8 mouse cellular contexts compared by ENCODE assay signal in genomic region chr14:55722438-55722945, GRCm38 (mm10). TPM values are rescaled to one million over a fixed set of nuclear protein-coding genes. Genes with fewer than 3 reads are reported as not detected.
DNase-seq lines count a peak whose midpoint lies in the region; ATAC-seq lines count a peak whose summit lies in the region.

No protein-coding gene starts in this region.

- 42% methylated on average over 8 of the region's 8 CpGs for WGBS in heart, embryonic 16.5 days
- WGBS in hindbrain, embryonic 11.5 days: 52% methylated on average over 8 of the region's 8 CpGs
- WGBS in midbrain, embryonic 11.5 days: 42% methylated on average over 8 of the region's 8 CpGs

- H3K9me3 ChIP-seq in heart, embryonic 16.5 days (replicated peaks; ENCODE audit: control insufficient read depth, low read length): no peaks in the 10 kb centered on the region
- H3K9me3 ChIP-seq in hindbrain, embryonic 11.5 days (ENCODE audit: control insufficient read depth, low read length): no peaks in the 10 kb centered on the region
- no peaks in the 10 kb centered on the region for H3K9me3 ChIP-seq in midbrain, embryonic 11.5 days (ENCODE audit: control insufficient read depth, low read length)

- DNase-seq in heart, adult 8-10 months (ENCODE audit: low spot score): no peak
- peak; percentile 28 for DNase-seq in MEL-GATA-1-ER (ENCODE audit: extremely low read depth, low read depth)
- no peak for DNase-seq in hindbrain, embryonic 11.5 days (ENCODE audit: low spot score)
- peak; percentile 93 for DNase-seq in midbrain, embryonic 11.5 days (ENCODE audit: low spot score, missing footprints)
- DNase-seq in adrenal gland, adult 2 months: no peak
- DNase-seq in retina, embryonic 14.5 days (ENCODE audit: low spot score): no peak
- DNase-seq in urinary bladder, postnatal 4 days (ENCODE audit: low spot score in 2 of 2): no peak

- no peak for ATAC-seq in heart, embryonic 16.5 days (replicated peaks; ENCODE audit: extremely low read depth, insufficient read depth, low FRiP score)
- ATAC-seq in hindbrain, embryonic 11.5 days (ENCODE audit: low FRiP score): peak; percentile 36
- ATAC-seq in midbrain, embryonic 11.5 days (ENCODE audit: low FRiP score): peak; percentile 45

- peak overlapping the region; percentile 89 for H3K4me3 ChIP-seq in heart, embryonic 16.5 days (ENCODE audit: low read length)
- no peak overlapping the region for H3K4me3 ChIP-seq in hindbrain, embryonic 11.5 days (ENCODE audit: low read depth, low read length)
- H3K4me3 ChIP-seq in midbrain, embryonic 11.5 days (ENCODE audit: low read depth, low read length): peak overlapping the region; percentile 57; the same call in 1 of the 2 replicates

- H3K9ac ChIP-seq in heart, embryonic 16.5 days (ENCODE audit: low read length): peak overlapping the region; percentile 91; the same call in 1 of the 2 replicates
- no peak overlapping the region for H3K9ac ChIP-seq in hindbrain, embryonic 11.5 days (ENCODE audit: low read depth, low read length)
- H3K9ac ChIP-seq in midbrain, embryonic 11.5 days (ENCODE audit: low read length): peak overlapping the region; percentile 66

- peaks cover 7% of the 10 kb centered on the region for H3K4me1 ChIP-seq in heart, embryonic 16.5 days (ENCODE audit: control insufficient read depth, insufficient read depth, low read length)
- no peaks in the 10 kb centered on the region for H3K4me1 ChIP-seq in hindbrain, embryonic 11.5 days (replicated peaks; ENCODE audit: control insufficient read depth, insufficient read depth, low read length)
- 0 out of 2 replicates have a peak, but pooled peaks cover 3% of the 10 kb centered on the region for H3K4me1 ChIP-seq in midbrain, embryonic 11.5 days (ENCODE audit: control insufficient read depth, insufficient read depth, low read length)

- H3K36me3 ChIP-seq in heart, embryonic 16.5 days (ENCODE audit: control insufficient read depth, insufficient read depth): no peaks in the 10 kb centered on the region
- H3K36me3 ChIP-seq in hindbrain, embryonic 11.5 days (ENCODE audit: control insufficient read depth, insufficient read depth, low read length): 0 out of 2 replicates have a peak, but pooled peaks cover 2% of the 10 kb centered on the region
- H3K36me3 ChIP-seq in midbrain, embryonic 11.5 days (ENCODE audit: control insufficient read depth, insufficient read depth, low read length): no peaks in the 10 kb centered on the region

- peak overlapping the region; percentile 78 for H3K4me2 ChIP-seq in heart, embryonic 16.5 days (ENCODE audit: low read depth, low read length)
- no peak overlapping the region for H3K4me2 ChIP-seq in hindbrain, embryonic 11.5 days (replicated peaks; ENCODE audit: low read depth, low read length)
- peak overlapping the region; percentile 52; the same call in 1 of the 2 replicates for H3K4me2 ChIP-seq in midbrain, embryonic 11.5 days

- 0 out of 2 replicates have a peak overlapping the region, but pooled peaks have one; percentile 25 for H3K27ac ChIP-seq in heart, embryonic 16.5 days (ENCODE audit: low read length)
- no peak overlapping the region for H3K27ac ChIP-seq in hindbrain, embryonic 11.5 days (ENCODE audit: low read depth, low read length)
- no peak overlapping the region; the same call in 1 of the 2 replicates for H3K27ac ChIP-seq in midbrain, embryonic 11.5 days (ENCODE audit: low read depth, low read length)

- H3K27me3 ChIP-seq in heart, embryonic 16.5 days (ENCODE audit: control insufficient read depth, insufficient read depth, low read length): no peaks in the 10 kb centered on the region
- no peaks in the 10 kb centered on the region for H3K27me3 ChIP-seq in hindbrain, embryonic 11.5 days (ENCODE audit: control insufficient read depth, insufficient read depth, low read length)
- H3K27me3 ChIP-seq in midbrain, embryonic 11.5 days (ENCODE audit: control insufficient read depth, insufficient read depth, low read length): no peaks in the 10 kb centered on the region

RNA-seq across cellular contexts. Expression of gene Rabggta, which starts 0.4 kb away (rescaled TPM):
- polyA plus RNA-seq in heart, embryonic 16.5 days (2015; fragmentation: Nextera tagmentation; extraction: Ambion mirVana): 22.0 and 25.6 TPM in 2 replicates
- 10 to 100 TPM; 13.3 to 14.6 (median 14.5) TPM for total RNA-seq in heart, adult 8-10 months (2022)
- polyA plus RNA-seq in hindbrain, embryonic 11.5 days (2014; fragmentation: Nextera tagmentation; extraction: Ambion mirVana): 25.3 and 27.4 TPM in 2 replicates
- 22.0 TPM in 2 replicates for polyA plus RNA-seq in midbrain, embryonic 11.5 days (2014; fragmentation: Nextera tagmentation; extraction: Ambion mirVana)
- 10 to 100 TPM; 20.2 to 20.4 TPM for total RNA-seq in adrenal gland, adult 2 months (2021)
- polyA plus RNA-seq in adrenal gland, adult 2 months (2012; rRNA removed): 39.5 and 44.7 TPM in 2 replicates

RNA-seq across cellular contexts. Expression of gene Tgm1, which starts 8.8 kb away (rescaled TPM):
- polyA plus RNA-seq in heart, embryonic 16.5 days (2015; fragmentation: Nextera tagmentation; extraction: Ambion mirVana): 0.45 and 0.57 TPM in 2 replicates
- under 1 TPM; 0.16 to 0.43 (median 0.27) TPM for total RNA-seq in heart, adult 8-10 months (2022)
- polyA plus RNA-seq in hindbrain, embryonic 11.5 days (2014; fragmentation: Nextera tagmentation; extraction: Ambion mirVana): 0.36 and 0.49 TPM in 2 replicates
- 0.27 and 0.59 TPM in 2 replicates for polyA plus RNA-seq in midbrain, embryonic 11.5 days (2014; fragmentation: Nextera tagmentation; extraction: Ambion mirVana)
- under 1 TPM; 0.23 to 0.45 TPM for total RNA-seq in adrenal gland, adult 2 months (2021)
- 0.27 and 0.28 TPM in 2 replicates for polyA plus RNA-seq in adrenal gland, adult 2 months (2012; rRNA removed)

RNA-seq across cellular contexts. Expression of gene Dhrs1, which starts 23.0 kb away (rescaled TPM):
- 71.1 and 76.3 TPM in 2 replicates for polyA plus RNA-seq in heart, embryonic 16.5 days (2015; fragmentation: Nextera tagmentation; extraction: Ambion mirVana)
- 10 to 100 TPM; 38.3 to 46.8 (median 43.2) TPM for total RNA-seq in heart, adult 8-10 months (2022)
- polyA plus RNA-seq in hindbrain, embryonic 11.5 days (2014; fragmentation: Nextera tagmentation; extraction: Ambion mirVana): 68.6 and 72.1 TPM in 2 replicates
- polyA plus RNA-seq in midbrain, embryonic 11.5 days (2014; fragmentation: Nextera tagmentation; extraction: Ambion mirVana): 69.5 and 70.5 TPM in 2 replicates
- total RNA-seq in adrenal gland, adult 2 months (2021): 10 to 100 TPM; 70.7 to 93.5 TPM
- polyA plus RNA-seq in adrenal gland, adult 2 months (2012; rRNA removed): 49.6 and 68.1 TPM in 2 replicates

RNA-seq across cellular contexts. Expression of gene Nop9, which starts 23.0 kb away (rescaled TPM):
- polyA plus RNA-seq in heart, embryonic 16.5 days (2015; fragmentation: Nextera tagmentation; extraction: Ambion mirVana): 21.5 and 22.7 TPM in 2 replicates
- 10 to 100 TPM in 3 of 4 experiments, 1 to 10 TPM in 1; 9.6 to 13.2 (median 11.0) TPM for total RNA-seq in heart, adult 8-10 months (2022)
- 47.0 and 47.6 TPM in 2 replicates for polyA plus RNA-seq in hindbrain, embryonic 11.5 days (2014; fragmentation: Nextera tagmentation; extraction: Ambion mirVana)
- polyA plus RNA-seq in midbrain, embryonic 11.5 days (2014; fragmentation: Nextera tagmentation; extraction: Ambion mirVana): 46.2 and 47.4 TPM in 2 replicates
- total RNA-seq in adrenal gland, adult 2 months (2021): 10 to 100 TPM; 17.6 to 17.7 TPM
- 9.2 and 9.9 TPM in 2 replicates for polyA plus RNA-seq in adrenal gland, adult 2 months (2012; rRNA removed)

RNA-seq across cellular contexts. Expression of gene Cideb, which starts 35.8 kb away (rescaled TPM):
- polyA plus RNA-seq in heart, embryonic 16.5 days (2015; fragmentation: Nextera tagmentation; extraction: Ambion mirVana): 1.3 and 1.8 TPM in 2 replicates
- 1 to 10 TPM in 3 of 4 experiments, under 1 TPM in 1; 0.95 to 1.9 (median 1.4) TPM for total RNA-seq in heart, adult 8-10 months (2022)
- polyA plus RNA-seq in hindbrain, embryonic 11.5 days (2014; fragmentation: Nextera tagmentation; extraction: Ambion mirVana): 0.33 TPM in 1 of 2 replicates, not detected in the other
- polyA plus RNA-seq in midbrain, embryonic 11.5 days (2014; fragmentation: Nextera tagmentation; extraction: Ambion mirVana): 0.18 and 0.22 TPM in 2 replicates
- total RNA-seq in adrenal gland, adult 2 months (2021): 1 to 10 TPM; 1.2 to 1.7 TPM
- polyA plus RNA-seq in adrenal gland, adult 2 months (2012; rRNA removed): 0.70 and 0.74 TPM in 2 replicates

Comparison
In these comparisons a context has a peak if more than half of its experiments do, and no peak if none do; other contexts are left out.
1. DNase-seq: peak in MEL-GATA-1-ER (single experiment) and midbrain, embryonic 11.5 days (single experiment); none in heart, adult 8-10 months (single experiment), hindbrain, embryonic 11.5 days (single experiment), adrenal gland, adult 2 months (single experiment), retina, embryonic 14.5 days (single experiment) and urinary bladder, postnatal 4 days (0 of 2).